Mouse (Mus musculus): Measurements from ENCODE around the gene Bsnd. TPM values are rescaled to one million over a fixed set of nuclear protein-coding genes. Genes with fewer than 3 reads are reported as not detected.
A peak's percentile ranks its signal among the peaks of the same experiment; 100 is the strongest.

The Bsnd gene
- polyA plus RNA-seq (2012; rRNA removed) = not detected in 2 replicates

DNA sequence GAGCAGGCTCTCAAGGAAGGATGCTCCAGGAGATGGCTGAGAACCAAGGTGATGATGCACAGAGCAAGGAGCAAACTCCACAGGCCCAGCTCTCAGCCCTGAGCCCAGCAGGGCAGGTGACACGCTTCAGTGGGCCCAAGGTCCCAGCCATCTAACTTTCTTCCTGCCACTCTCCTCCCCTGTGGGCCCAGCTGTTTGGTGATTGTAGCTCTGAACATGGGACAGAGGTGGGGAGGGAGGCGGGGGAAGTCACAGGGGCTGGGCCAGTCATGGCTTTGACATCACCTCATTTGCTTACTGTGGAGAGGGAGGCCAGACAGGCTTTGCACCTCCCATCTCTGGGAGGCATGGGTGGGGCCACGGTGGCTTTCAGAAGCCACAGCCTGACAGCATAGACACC, at the start of gene Bsnd:
TSS of gene Bsnd (minus strand) at position 168 of the 400 bp plus-strand sequence.
- TF ChIP-seq CTCF (IDR thresholded peaks at IDR 0.05; ENCODE audit: borderline replicate concordance, extremely low read depth, insufficient read depth, insufficient read length) (no peak), POLR2A (IDR thresholded peaks at IDR 0.05; ENCODE audit: borderline replicate concordance, extremely low read depth, insufficient read depth, insufficient read length, poor library complexity, severe bottlenecking) (no peak)
- no peak for DNase-seq (ENCODE audit: low read depth)

DNA sequence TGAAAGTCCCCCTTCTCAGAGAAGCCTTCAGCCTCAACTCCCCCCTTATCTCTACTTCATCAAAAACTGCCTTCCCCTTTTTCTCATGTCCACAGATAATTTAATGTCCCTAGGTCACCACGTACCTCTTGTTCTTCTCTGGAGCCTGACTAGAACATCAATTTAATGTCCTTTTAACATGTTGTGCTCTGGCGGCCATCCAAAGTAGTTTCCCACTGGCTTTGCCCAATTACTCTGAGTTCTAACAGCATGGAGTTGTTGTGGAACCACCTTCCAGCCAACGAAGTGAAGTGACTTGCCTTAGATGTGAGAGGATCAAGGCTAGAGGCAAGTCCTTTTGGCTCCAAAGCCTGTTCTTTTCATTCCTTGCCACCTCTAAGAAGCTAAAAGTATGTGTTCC, 49.4 kb upstream of the Bsnd start:
- TF ChIP-seq CTCF (IDR thresholded peaks at IDR 0.05; ENCODE audit: borderline replicate concordance, extremely low read depth, insufficient read depth, insufficient read length) = no peak
- no peak for TF ChIP-seq POLR2A (IDR thresholded peaks at IDR 0.05; ENCODE audit: borderline replicate concordance, extremely low read depth, insufficient read depth, insufficient read length, poor library complexity, severe bottlenecking)
- DNase-seq (ENCODE audit: low read depth) = no peak

DNA sequence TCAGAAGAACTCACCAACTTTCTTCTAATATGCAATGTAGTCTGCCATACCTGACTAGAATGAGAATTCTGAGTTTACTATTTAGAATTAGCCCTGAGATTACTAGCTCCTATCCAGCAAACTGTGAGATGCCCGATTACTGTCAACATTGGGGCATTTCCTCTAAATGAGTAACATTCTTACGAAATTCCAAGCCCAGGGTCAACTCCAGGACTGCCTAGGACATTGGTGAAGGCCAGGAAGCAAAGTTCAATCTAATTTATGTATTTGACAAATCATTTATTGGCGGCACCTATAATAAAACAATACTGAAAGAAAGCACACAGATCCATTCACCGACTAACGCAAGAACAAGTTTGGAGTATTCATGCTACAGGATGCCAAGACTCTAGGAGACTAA, 47.7 kb upstream of the Bsnd start:
- TF ChIP-seq POLR2A (IDR thresholded peaks at IDR 0.05; ENCODE audit: borderline replicate concordance, extremely low read depth, insufficient read depth, insufficient read length, poor library complexity, severe bottlenecking) (no peak), CTCF (IDR thresholded peaks at IDR 0.05; ENCODE audit: borderline replicate concordance, extremely low read depth, insufficient read depth, insufficient read length) (no peak)
- no peak for DNase-seq (ENCODE audit: low read depth)

DNA sequence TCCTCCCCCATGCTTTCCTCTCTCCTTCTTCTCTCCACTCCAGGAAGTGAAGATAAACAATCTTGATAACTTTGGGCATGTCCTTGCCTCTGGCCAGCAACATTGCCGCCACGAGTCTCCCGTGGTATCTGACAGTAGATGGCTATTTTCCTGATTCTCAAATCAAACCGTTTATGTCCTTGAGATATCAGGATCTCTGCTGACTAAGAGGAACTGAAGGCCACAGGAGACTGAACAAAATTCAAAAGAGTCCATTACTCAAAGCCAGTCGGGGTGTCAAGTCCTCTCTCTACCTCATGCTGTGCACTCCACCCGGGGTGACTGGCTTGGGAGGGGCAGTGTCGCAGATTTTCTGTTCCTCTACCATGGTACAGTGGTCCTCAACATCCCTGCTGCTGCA, 42.2 kb upstream of the Bsnd start:
- TF ChIP-seq CTCF (IDR thresholded peaks at IDR 0.05; ENCODE audit: borderline replicate concordance, extremely low read depth, insufficient read depth, insufficient read length) (no peak), POLR2A (IDR thresholded peaks at IDR 0.05; ENCODE audit: borderline replicate concordance, extremely low read depth, insufficient read depth, insufficient read length, poor library complexity, severe bottlenecking) (no peak)
- no peak for DNase-seq (ENCODE audit: low read depth)

DNA sequence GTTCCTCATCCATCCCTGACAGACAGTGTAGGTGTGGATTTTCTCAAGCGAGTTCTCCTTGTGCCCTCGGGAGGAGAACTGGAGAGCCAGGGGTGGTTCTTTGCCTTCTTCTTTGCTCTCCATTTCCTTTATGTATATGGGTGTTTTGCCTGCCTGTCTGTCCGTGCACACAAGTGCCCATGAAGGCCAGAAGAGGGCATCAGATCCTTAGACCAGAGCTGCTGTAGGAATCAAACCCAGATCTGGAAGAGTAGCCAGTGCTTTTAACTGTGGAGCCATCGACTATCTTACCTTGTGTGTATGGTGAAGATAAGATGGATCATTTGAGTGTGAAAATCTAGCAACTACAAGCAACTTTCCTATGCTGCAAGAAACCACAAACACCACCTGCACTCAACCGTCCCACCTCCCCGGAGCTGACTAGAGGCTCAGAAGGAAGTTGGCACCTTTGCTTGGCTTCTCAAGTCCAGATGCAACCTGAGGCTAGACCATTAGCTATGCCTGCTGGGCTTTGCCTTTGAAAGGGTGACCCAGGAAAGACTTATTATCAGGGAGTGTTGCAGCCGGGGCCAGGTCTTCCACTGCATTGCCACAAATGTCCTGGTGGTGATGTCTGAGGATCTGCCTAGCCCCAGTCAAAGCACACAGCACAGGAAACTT, 41.5 kb upstream of the Bsnd start:
- TF ChIP-seq CTCF (IDR thresholded peaks at IDR 0.05; ENCODE audit: borderline replicate concordance, extremely low read depth, insufficient read depth, insufficient read length) (peak; percentile 15; the same call in 1 of the 2 replicates), POLR2A (IDR thresholded peaks at IDR 0.05; ENCODE audit: borderline replicate concordance, extremely low read depth, insufficient read depth, insufficient read length, poor library complexity, severe bottlenecking) (no peak)

DNA sequence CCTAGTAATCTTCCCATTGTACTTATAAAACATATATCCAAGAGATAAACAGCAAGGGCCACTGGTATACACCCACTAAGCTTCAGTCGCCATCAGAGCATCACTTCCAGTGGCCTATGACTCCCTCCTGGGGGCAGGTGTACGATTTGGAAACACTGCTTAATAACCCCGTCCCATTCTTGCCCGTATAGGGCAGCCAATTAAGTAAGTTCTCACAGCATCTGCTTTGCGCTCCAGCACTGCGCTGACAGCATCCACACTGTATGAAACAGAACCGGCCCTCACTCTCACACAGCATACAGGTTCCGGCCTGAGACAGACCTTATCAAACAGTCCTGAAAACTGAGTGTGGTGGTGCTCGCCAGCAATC, 38.0 kb upstream of the Bsnd start:
- no peak for DNase-seq (ENCODE audit: low read depth)
- TF ChIP-seq POLR2A (IDR thresholded peaks at IDR 0.05; ENCODE audit: borderline replicate concordance, extremely low read depth, insufficient read depth, insufficient read length, poor library complexity, severe bottlenecking) = no peak
- TF ChIP-seq CTCF (IDR thresholded peaks at IDR 0.05; ENCODE audit: borderline replicate concordance, extremely low read depth, insufficient read depth, insufficient read length) = no peak

More for the DNA sequence above, 41.5 kb upstream of the Bsnd start:
- DNase-seq (ENCODE audit: low read depth) = no peak

DNA sequence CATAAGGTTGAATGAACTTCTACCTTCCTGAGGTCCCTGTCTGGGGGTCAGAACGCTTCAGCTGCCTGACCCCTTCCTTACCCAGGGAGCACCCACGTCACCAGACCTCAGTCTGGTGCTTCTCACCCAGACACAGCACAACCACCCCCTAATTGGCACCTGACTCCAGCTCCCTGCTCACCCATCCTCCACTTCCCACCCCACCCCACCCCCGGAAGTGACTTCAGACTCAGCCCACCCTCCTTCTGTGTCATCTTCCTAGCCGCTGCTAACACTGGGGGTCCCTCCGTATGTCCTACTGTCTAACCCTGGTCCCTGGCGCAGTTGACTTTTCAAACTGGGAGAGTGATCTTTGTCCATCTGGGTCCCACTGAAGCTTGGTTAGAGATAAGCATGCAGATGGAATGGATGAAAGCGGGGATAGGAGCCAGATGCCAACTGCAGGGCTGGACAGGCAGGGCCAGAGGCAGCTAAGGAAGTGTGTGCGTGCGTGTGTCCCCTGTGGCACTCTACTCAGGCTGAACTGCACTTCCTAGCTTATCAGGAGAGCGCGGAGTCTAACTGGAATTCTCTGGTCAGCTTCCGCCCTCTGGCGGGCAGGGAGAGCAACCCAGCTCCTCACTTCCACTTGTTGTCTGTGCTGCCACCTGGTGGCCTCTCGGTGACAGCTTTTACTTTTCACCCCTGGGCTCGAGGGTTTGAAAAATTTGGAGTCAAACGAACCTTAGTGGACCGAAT, 37.5 kb upstream of the Bsnd start:
- DNase-seq (ENCODE audit: low read depth) = peak; percentile 96
- TF ChIP-seq POLR2A (IDR thresholded peaks at IDR 0.05; ENCODE audit: borderline replicate concordance, extremely low read depth, insufficient read depth, insufficient read length, poor library complexity, severe bottlenecking) (no peak), CTCF (IDR thresholded peaks at IDR 0.05; ENCODE audit: borderline replicate concordance, extremely low read depth, insufficient read depth, insufficient read length) (peak; percentile 100)

DNA sequence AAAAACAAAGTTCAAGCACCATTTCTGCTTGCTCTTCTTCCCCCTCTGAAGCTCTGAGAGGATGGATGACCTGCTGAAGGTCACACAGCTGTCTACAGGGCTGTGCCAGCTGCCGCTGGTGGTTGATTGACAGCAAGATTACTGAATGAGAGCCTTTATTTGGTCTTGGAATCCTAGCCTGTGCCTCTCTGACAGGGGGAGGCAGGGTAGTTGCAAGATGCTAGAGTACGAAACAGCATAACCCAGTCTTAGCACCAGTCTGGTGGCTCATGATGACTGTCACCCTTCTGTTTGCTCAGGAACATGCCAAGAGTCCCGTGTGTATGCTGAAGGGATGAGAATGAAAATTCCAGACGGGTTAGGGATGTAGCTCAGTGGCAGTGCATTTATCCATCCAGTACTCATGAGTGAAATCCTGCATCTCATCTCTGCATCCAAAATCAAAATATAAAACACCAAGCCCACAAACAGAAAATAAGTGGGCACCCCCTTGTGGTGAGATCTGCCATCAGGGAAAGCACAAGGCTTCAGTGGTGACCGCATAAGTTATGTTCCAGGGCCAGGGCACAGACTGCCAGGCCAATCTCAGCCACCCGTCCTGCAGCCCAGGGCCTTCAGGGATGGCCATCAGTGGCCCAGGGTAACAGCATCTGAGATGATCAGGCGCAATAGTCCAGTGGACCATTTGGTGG, 35.9 kb upstream of the Bsnd start:
- TF ChIP-seq CTCF (IDR thresholded peaks at IDR 0.05; ENCODE audit: borderline replicate concordance, extremely low read depth, insufficient read depth, insufficient read length) (peak; percentile 20; the same call in 1 of the 2 replicates), POLR2A (IDR thresholded peaks at IDR 0.05; ENCODE audit: borderline replicate concordance, extremely low read depth, insufficient read depth, insufficient read length, poor library complexity, severe bottlenecking) (no peak)
- DNase-seq (ENCODE audit: low read depth) = peak; percentile 29

DNA sequence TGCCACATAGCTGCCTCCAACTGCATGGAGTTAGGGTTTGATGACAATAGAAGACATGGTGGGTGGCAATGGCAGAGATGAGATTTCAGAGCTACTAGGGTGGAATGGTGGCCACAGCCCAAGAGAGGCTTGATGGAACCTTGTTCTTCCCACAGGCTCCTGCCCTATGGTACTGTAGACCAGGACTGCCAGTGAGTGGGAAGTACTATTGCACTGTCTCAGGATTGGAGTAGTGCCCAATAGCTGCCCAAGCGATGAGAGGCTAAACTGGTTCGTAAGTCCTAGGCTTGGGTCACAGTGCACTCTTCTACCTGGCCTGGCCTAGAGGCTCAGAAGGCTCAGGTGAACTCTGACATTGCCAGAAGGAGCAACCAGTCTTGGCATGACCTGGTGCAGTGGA, 32.9 kb upstream of the Bsnd start:
- TF ChIP-seq POLR2A (IDR thresholded peaks at IDR 0.05; ENCODE audit: borderline replicate concordance, extremely low read depth, insufficient read depth, insufficient read length, poor library complexity, severe bottlenecking) (no peak), CTCF (IDR thresholded peaks at IDR 0.05; ENCODE audit: borderline replicate concordance, extremely low read depth, insufficient read depth, insufficient read length) (no peak)
- DNase-seq (ENCODE audit: low read depth) = no peak

DNA sequence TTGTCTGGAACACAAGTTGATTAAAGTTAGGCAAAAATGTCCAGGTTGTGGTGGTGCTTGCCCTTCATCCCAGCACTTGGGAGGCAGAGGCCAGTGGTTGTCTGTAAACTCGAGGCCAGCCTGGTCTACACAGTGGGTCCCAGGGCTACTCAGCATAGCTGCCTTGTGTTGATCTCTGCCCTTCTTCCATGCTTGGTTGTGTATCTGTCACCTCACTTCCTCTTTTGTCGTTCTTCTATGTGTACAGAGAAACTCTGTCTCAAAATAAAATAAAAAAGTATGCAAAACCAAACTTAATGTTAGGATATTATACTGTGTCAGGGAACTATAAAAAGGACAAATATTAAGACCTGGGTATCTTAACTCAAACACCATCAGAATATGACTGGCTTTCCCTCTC, 32.0 kb upstream of the Bsnd start:
- no peak for DNase-seq (ENCODE audit: low read depth)
- TF ChIP-seq CTCF (IDR thresholded peaks at IDR 0.05; ENCODE audit: borderline replicate concordance, extremely low read depth, insufficient read depth, insufficient read length) (no peak), POLR2A (IDR thresholded peaks at IDR 0.05; ENCODE audit: borderline replicate concordance, extremely low read depth, insufficient read depth, insufficient read length, poor library complexity, severe bottlenecking) (no peak)

DNA sequence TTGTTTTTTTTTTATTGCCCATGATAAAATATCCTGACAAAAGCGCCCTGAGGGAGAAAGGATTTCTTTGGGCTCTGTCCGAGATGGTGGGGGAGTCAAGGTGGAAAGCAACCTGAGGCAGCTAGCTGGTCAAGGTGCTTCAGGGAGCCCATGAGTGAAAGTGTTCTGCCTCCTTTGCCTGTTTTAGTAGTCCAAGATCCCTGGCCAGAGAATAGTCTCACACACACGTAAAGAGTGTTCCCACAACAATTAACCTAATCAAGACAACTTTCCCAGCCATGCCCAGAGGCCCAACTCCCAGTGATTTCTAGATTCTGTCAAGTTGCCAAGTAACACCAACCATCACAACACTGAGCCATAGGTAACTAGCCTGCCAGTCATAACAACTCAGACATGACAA, 30.5 kb upstream of the Bsnd start:
- TF ChIP-seq CTCF (IDR thresholded peaks at IDR 0.05; ENCODE audit: borderline replicate concordance, extremely low read depth, insufficient read depth, insufficient read length) = no peak
- no peak for TF ChIP-seq POLR2A (IDR thresholded peaks at IDR 0.05; ENCODE audit: borderline replicate concordance, extremely low read depth, insufficient read depth, insufficient read length, poor library complexity, severe bottlenecking)
- DNase-seq (ENCODE audit: low read depth) = no peak
